Mouse (Mus musculus) kidney, embryonic 14.5 days (tissue): Measurements from ENCODE around the gene Zfp574. TPM values are rescaled to one million over a fixed set of nuclear protein-coding genes. Genes with fewer than 3 reads are reported as not detected.

Experiments used
- ATAC-seq: fragments of 200-750 bp; cut with Nextera tagmentation; 2 replicates; pipeline ENCODE4 v1.8.0; 2017; ENCODE audit warnings: moderate number of reproducible peaks, mild to moderate bottlenecking, moderate TSS enrichment, moderate library complexity; ENCODE audit not compliant: low FRiP score, low TSS enrichment
- H3K27ac ChIP-seq: fragments of 300-500 bp; sonication (generic); 2 replicates; pipeline ENCODE4 v1.5.1; 2014; ENCODE audit warnings: low read depth, mild to moderate bottlenecking, low read length, moderate library complexity, mixed read lengths
- H3K27me3 ChIP-seq: fragments of 300-500 bp; sonication (generic); 2 replicates; pipeline ENCODE4 v1.6.1; 2014; ENCODE audit warnings: mild to moderate bottlenecking, low read length; ENCODE audit not compliant: control insufficient read depth, insufficient read depth
- H3K36me3 ChIP-seq: fragments of 300-500 bp; sonication (generic); 2 replicates; pipeline ENCODE4 v1.6.1; 2014; ENCODE audit warnings: low read length, mixed read lengths; ENCODE audit not compliant: control insufficient read depth, insufficient read depth
- H3K4me1 ChIP-seq: fragments of 300-500 bp; sonication (generic); 2 replicates; pipeline ENCODE4 v1.6.1; 2014; ENCODE audit warnings: low read length, mixed read lengths; ENCODE audit not compliant: control insufficient read depth, insufficient read depth
- H3K4me2 ChIP-seq: fragments of 300-500 bp; sonication (generic); replicated peaks from 2 replicates; pipeline ENCODE4 v1.6.1; 2014; ENCODE audit warnings: low read depth, mild to moderate bottlenecking, low read length
- H3K4me3 ChIP-seq: fragments of 300-500 bp; sonication (generic); 2 replicates; pipeline ENCODE4 v1.5.1; 2014; ENCODE audit warnings: mild to moderate bottlenecking, low read length
- H3K9ac ChIP-seq: fragments of 300-500 bp; sonication (generic); 2 replicates; pipeline ENCODE4 v1.6.1; 2014; ENCODE audit warnings: low read depth, mild to moderate bottlenecking, low read length, moderate library complexity
- H3K9me3 ChIP-seq: fragments of 300-500 bp; sonication (generic); 2 replicates; pipeline ENCODE4 v1.6.1; 2016; ENCODE audit warnings: low read length; ENCODE audit not compliant: control insufficient read depth
- WGBS: fragments of 180-500 bp; shearing (Covaris S2); extraction: QIAGEN DNeasy Blood & Tissue Kit; methylation state at CpG from one replicate; pipeline ENCODE4 v1.1.7; 2014; 5-methylcytosine and 5-hydroxymethylcytosine counted together
- polyA plus RNA-seq: library from polyadenylated mRNA; unstranded; fragments of >200 nt; fragmentation: Nextera tagmentation; extraction: Ambion mirVana; gene quantifications from 2 replicates; pipeline ENCODE4 v1.2.1, GENCODE M21; 2014

Zfp574 gene
- polyA plus RNA-seq, 1 experiment from 2014 or later = 33.4 TPM

DNA sequence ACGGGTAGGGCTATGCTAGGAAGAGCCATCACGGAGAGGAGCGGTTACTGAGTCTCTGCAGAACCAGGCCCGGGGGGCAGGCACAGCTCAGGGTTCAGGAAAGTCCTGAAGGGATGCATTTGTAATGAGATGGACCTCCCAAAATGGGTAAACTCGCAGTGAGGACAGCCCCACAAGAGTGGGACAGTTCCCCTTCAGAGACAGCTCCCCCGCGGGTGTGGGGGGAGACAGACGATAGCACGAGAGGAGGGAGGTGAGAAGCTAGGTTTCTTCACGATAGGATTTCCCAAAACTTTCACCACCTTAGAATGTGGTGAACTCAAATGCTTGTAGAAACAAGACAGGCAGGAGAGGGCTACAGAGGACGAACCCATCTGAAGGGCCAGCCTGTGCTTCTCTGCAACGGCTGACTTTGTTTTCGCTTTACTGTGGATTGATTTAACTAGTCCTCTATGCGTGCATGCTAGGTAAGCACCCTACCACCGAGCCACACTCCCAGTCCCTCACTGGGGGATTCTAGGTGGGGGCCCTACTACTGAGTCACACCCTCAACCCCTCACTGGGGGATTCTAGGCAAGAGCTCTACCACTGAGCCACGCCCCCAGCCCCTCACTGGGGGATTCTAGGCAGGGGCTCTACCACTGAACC is 40.7 kb downstream of the Zfp574 start:
- H3K4me1 ChIP-seq = no peaks in the 10 kb centered on the region
- H3K9ac ChIP-seq = no peak overlapping the region
- ATAC-seq = no peak
- H3K4me3 ChIP-seq = no peak overlapping the region
- whole genome bisulfite sequencing = 82% methylated on average over 16 of the region's 16 CpGs
- H3K27me3 ChIP-seq = no peaks in the 10 kb centered on the region
- H3K4me2 ChIP-seq = no peak overlapping the region
- H3K9me3 ChIP-seq = no peaks in the 10 kb centered on the region
- no peak overlapping the region for H3K27ac ChIP-seq
- no peaks in the 10 kb centered on the region for H3K36me3 ChIP-seq

DNA sequence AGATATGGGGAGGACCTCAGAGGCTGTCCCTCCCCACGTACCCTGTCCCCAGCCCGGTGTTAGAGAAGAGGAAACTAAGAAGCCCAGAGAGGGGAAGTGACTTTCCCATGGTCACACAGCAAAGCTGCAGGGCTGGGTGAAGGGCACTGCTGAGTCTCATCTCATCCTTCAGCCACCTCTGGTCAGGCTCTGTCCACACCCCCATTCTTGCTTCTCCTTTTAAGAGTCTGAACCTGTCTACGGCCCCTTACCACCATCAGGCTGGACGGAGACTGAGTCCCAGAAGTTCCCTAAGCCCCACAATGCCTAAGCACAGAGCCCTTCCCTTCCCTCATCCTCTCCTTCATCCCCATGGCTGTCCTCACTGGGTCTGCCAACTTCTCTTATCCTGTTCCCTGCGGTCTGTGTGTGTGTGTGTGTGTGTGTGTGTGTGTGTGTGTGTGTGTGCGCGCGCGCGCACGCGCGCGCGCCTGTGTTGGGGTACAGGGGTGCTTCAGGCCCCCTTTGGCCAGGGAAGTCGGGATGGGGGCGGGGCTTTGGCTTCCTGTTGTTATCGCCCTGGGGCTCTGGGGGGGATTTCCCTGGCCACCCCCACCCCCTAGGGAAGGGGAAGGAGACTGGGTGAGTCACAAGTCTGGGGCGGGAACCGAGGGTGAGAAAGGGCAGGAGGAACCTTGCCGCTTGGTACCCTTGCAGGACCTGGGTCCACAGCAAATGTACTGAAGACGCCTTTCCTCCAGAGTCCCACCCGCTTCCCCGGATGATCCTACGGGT is 47.9 kb downstream of the Zfp574 start:
- Histone ChIP-seq H3K27ac (no peak overlapping the region), H3K9me3 (no peaks in the 10 kb centered on the region), H3K4me3 (no peak overlapping the region), H3K4me2 (no peak overlapping the region), H3K27me3 (no peaks in the 10 kb centered on the region), H3K36me3 (no peaks in the 10 kb centered on the region), H3K4me1 (no peaks in the 10 kb centered on the region), H3K9ac (no peak overlapping the region)
- WGBS = 80% methylated on average over 18 of the region's 25 CpGs
- ATAC-seq = no peak

DNA sequence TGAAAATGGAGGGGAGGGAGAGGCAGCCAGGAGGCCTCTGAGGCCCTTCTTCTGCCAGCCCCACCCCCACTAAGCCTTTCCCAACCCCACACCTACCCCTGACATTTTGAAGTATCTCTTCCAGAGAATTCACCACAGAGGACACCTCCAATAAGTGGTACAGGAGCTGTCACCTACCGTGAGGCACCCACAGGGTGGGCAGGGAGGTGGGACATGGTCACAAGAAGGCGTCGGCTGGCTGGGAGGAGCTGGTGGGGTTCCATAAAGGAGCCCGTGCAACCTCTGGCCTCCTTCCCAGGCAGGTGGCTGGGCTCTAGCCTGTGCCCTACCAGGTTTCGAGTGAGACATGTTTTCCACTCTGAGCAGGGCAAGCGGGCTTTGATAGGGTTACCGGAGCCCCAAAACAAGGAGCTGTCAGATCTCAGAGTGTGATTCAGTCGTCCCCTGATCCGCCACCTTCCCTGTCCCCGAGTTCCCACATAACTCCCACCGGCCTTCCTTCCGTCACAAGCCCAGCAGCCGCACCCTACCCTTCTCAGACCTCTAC is 48.9 kb downstream of the Zfp574 start:
- no peak overlapping the region for H3K9ac ChIP-seq
- 65% methylated on average over 13 of the region's 13 CpGs for WGBS

DNA sequence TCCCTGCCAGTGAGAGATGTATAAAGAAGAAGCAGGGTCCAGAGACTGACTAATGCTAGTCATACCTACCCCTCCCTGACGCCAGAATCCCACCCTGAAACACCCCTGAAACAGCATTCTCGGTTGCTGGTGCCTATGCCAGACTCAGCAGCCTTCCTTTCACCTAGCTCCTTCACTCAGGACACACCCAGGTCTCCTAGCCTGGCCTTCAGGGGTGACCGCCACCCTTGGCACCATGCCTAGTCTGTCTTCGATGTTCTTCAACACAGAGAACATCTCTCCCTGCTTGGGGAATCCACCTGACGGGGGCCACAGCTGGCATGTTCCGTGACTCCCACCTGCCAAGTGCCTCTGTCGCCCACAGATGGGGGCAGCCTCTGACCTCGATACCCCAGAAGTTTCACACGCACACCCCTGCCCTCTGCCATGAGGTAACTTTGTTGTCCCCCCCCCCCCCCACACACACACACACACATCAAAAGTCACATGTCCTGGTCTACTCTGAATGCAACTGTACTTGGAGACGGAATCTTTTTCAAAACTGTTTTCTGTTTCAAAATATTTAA is 53.4 kb downstream of the Zfp574 start:
- no peak overlapping the region for H3K9ac ChIP-seq
- H3K27me3 ChIP-seq = peaks cover 3% of the 10 kb centered on the region; the same call in 1 of the 2 replicates
- ATAC-seq = no peak
- H3K9me3 ChIP-seq = no peaks in the 10 kb centered on the region
- H3K4me3 ChIP-seq = no peak overlapping the region
- H3K36me3 ChIP-seq = no peaks in the 10 kb centered on the region
- no peak overlapping the region for H3K4me2 ChIP-seq
- H3K27ac ChIP-seq = no peak overlapping the region
- no peaks in the 10 kb centered on the region for H3K4me1 ChIP-seq
- 77% methylated on average over 10 of the region's 10 CpGs for WGBS

More for the DNA sequence above, 48.9 kb downstream of the Zfp574 start:
- Histone ChIP-seq H3K27me3 (no peaks in the 10 kb centered on the region), H3K36me3 (no peaks in the 10 kb centered on the region), H3K4me2 (no peak overlapping the region), H3K4me3 (no peak overlapping the region), H3K4me1 (no peaks in the 10 kb centered on the region), H3K9me3 (no peaks in the 10 kb centered on the region), H3K27ac (no peak overlapping the region)
- ATAC-seq = no peak

DNA sequence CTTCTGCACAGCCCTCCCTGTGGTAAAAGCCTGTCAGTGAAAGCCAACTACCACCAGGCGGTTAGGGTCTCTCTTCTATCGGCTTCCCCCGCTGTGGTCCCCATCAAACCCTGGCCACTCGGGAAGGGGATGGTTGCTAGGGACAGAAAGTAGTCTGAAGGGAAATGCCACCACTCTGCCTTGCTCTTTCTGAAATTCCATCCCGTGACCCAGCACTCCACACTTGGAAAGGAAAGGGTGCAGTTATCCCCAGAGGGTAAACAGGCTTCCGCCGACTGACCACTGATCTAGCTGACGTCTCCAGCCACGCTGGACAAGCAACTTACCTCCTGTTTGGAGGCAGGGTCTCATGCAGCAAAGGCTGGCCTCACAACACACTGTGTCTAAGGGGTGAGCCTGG is 55.6 kb downstream of the Zfp574 start:
- Histone ChIP-seq H3K4me3 (no peak overlapping the region), H3K27ac (no peak overlapping the region), H3K36me3 (no peaks in the 10 kb centered on the region), H3K4me2 (no peak overlapping the region), H3K9ac (no peak overlapping the region), H3K9me3 (no peaks in the 10 kb centered on the region), H3K4me1 (0 out of 2 replicates have a peak, but pooled peaks cover 3% of the 10 kb centered on the region), H3K27me3 (peaks cover 12% of the 10 kb centered on the region)
- WGBS = 62% methylated on average over 9 of the region's 9 CpGs
- ATAC-seq = no peak

DNA sequence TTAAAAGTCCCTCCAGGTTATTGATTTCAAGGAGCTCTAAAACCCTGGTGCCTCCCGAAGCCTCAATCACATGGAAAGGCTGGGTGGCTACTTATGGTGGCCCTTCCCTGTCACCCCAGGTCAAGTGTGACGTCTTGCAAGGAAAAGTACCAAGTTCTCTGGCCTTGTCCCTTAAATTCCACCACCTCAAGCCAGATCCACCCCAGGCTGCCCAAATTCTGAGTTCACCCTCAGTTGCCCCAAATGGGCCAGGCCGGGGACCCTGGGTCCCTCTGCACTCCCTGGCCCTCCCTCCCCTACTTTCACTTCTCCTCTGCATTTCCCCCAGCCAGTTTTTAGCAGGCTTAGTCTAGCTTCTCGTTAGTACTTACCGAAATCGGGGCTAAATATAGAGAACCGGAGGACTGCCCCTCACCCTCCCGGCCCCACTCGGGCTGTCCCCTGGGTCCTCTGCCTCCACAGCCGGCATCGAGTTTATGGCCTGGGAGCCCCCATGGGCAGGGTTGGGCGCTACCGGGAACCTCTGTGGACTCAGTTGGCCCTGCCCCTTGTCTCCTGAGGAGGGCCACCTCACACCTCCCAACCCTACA is 57.1 kb downstream of the Zfp574 start:
- Histone ChIP-seq H3K27ac (no peak overlapping the region), H3K4me2 (no peak overlapping the region), H3K27me3 (peaks cover 24% of the 10 kb centered on the region), H3K36me3 (no peaks in the 10 kb centered on the region), H3K9me3 (no peaks in the 10 kb centered on the region), H3K4me3 (no peak overlapping the region), H3K4me1 (0 out of 2 replicates have a peak, but pooled peaks cover 3% of the 10 kb centered on the region), H3K9ac (no peak overlapping the region)
- 50% methylated on average over 13 of the region's 13 CpGs for WGBS
- no peak for ATAC-seq

DNA sequence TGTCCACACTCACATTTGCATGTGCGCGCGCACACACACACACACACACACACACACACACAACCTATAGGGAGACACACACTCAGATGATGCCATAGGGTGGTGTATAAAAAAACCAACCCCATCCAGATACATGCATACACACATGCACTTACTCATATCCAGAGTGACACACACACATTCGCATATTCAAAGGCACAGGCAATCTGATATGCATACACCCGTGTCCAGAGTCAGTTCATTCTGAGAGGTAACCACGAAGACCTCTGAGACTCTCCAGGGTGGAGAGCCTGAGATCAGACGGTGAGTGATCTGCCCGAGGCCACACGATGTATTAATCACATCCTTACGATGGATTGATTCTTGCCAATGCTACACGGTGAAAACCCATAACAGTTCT is 58.2 kb downstream of the Zfp574 start:
- H3K27ac ChIP-seq = no peak overlapping the region
- peaks cover 30% of the 10 kb centered on the region for H3K27me3 ChIP-seq
- 0 out of 2 replicates have a peak, but pooled peaks cover 3% of the 10 kb centered on the region for H3K4me1 ChIP-seq
- H3K9me3 ChIP-seq = no peaks in the 10 kb centered on the region
- no peak overlapping the region for H3K9ac ChIP-seq
- no peaks in the 10 kb centered on the region for H3K36me3 ChIP-seq
- H3K4me3 ChIP-seq = no peak overlapping the region
- H3K4me2 ChIP-seq = no peak overlapping the region
- WGBS = 83% methylated on average over 11 of the region's 11 CpGs
- no peak for ATAC-seq

DNA sequence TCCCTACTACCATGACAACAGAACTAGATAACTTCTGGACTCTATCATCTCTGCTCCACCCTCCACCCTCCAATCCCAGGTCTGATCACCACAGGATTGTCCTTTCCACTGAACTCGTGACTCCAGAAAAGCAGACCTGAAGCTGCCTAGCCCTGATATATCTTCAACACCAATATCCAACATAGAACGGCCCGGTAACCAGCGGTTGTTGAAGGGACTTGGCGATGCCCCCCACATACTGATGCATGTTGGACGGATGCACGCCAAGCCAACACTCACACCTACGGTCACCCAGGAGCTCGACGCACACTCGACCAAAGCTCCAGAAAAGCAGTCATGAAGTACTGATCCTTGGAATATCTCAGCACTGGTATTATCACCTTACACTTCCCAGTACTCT is 58.9 kb downstream of the Zfp574 start:
- Histone ChIP-seq H3K4me1 (0 out of 2 replicates have a peak, but pooled peaks cover 3% of the 10 kb centered on the region), H3K36me3 (no peaks in the 10 kb centered on the region), H3K9ac (no peak overlapping the region), H3K4me3 (no peak overlapping the region), H3K27me3 (peaks cover 30% of the 10 kb centered on the region), H3K9me3 (no peaks in the 10 kb centered on the region), H3K27ac (no peak overlapping the region), H3K4me2 (no peak overlapping the region)
- WGBS = 93% methylated on average over 11 of the region's 11 CpGs
- ATAC-seq = no peak
